Mouse (Mus musculus) MEL (cell line): ENCODE results near the gene Crybb1.

Experiments used
- POLR2A ChIP-seq, 2 experiments: IDR thresholded peaks; 2 replicates each; pipeline ENCODE4 v1.6.1; 2011 to 2012; ENCODE audit warnings: low read length in 2 of 2, mild to moderate bottlenecking in 2 of 2, control low read depth in 1 of 2, improper control_type of control experiment in 1 of 2, low read depth in 1 of 2, moderate library complexity in 1 of 2; ENCODE audit not compliant: control insufficient read depth in 1 of 2, insufficient read depth in 1 of 2, poor library complexity in 1 of 2
- POLR2AphosphoS2 ChIP-seq: IDR thresholded peaks from 2 replicates; pipeline ENCODE4 v1.6.1; 2011; ENCODE audit warnings: low read length, improper control_type of control experiment
- ZKSCAN1 ChIP-seq: IDR thresholded peaks from 2 replicates; pipeline ENCODE4 v1.6.1; 2012; ENCODE audit warnings: low read depth, mild to moderate bottlenecking, inconsistent platforms, low read length, improper control_type of control experiment, moderate library complexity

GRCm38 (mm10) chr5:112228240-112229076, 27.2 kb upstream of the Crybb1 start:
- TF ChIP-seq ZKSCAN1, result no peak
- TF ChIP-seq POLR2A (IDR thresholded peaks at IDR 0.05; ENCODE audit: control insufficient read depth in 1 of 2, insufficient read depth in 1 of 2, low read depth in 1 of 2, low read length in 2 of 2, poor library complexity in 1 of 2), result no peak
- no peak for TF ChIP-seq POLR2AphosphoS2
